Mouse (Mus musculus): ENCODE data around the gene Hist3h2ba.
A peak's percentile ranks its signal among the peaks of the same experiment; 100 is the strongest.

The Hist3h2ba gene

DNA sequence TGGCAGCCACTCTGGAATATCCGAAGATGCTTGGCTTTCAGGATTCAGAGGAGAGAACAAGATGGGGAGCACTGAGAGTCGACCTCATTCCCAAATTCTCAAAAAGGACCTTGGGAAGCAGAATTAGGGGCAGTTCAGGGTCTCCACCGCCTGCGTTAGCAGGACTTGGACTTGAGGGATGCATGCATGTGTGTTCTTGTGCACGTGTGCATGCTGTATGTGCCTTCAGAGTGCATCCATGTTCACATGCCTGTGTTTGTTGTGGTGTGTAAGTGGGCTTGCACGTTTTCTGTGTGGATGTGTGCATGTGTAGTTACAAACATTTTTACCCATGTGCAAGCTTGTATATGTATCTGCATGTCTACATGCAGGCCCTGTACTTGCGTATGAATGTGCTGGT, 15.5 kb downstream of the Hist3h2ba start:
- no peak for DNase-seq (ENCODE audit: low spot score in 2 of 2)

DNA sequence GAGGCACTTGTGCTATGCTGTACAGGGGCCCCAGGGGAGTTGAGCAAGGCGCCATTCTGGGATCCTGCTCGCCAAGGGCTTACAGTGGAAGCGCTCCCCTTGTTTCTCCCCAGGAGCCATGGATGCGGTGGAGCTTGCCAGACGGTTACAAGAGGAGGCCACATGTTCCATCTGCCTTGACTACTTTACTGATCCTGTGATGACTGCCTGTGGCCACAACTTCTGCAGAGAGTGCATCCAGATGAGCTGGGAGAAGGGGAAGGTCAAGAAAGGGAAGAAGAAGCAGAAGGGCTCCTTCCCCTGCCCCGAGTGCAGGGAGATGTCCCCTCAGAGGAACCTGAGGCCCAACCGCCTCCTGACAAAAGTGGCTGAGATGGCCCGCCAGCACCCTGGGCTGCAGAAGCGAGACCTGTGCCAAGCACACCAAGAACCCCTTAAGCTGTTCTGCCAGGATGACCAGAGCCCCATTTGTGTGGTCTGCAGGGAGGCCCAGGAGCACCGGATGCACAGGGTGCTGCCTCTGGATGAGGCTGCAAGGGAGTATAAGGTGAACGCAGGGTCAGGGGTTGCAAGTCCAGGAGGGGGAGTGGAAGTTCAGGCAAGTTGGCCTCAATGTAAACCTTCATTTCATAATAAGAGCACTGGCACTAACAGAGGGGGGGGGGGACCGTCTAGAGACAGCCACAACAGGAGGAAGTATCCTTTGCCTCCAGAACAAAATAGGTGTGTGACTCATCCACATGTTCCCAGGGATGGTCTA, 16.5 kb downstream of the Hist3h2ba start:
- no peak for DNase-seq (ENCODE audit: low spot score in 2 of 2)

- no peak for DNase-seq (ENCODE audit: low spot score in 2 of 2)
These were observed 18.6 kb downstream of the Hist3h2ba start for GRCm38 (mm10) chr11:58967346-58967745.

- DNase-seq (ENCODE audit: low spot score in 2 of 2), result no peak
These were observed 19.8 kb downstream of the Hist3h2ba start for GRCm38 (mm10) chr11:58968551-58968950.

GRCm38 (mm10) chr11:58969027-58969426, 20.3 kb downstream of the Hist3h2ba start:
- DNase-seq (ENCODE audit: low spot score in 2 of 2), result no peak

DNA sequence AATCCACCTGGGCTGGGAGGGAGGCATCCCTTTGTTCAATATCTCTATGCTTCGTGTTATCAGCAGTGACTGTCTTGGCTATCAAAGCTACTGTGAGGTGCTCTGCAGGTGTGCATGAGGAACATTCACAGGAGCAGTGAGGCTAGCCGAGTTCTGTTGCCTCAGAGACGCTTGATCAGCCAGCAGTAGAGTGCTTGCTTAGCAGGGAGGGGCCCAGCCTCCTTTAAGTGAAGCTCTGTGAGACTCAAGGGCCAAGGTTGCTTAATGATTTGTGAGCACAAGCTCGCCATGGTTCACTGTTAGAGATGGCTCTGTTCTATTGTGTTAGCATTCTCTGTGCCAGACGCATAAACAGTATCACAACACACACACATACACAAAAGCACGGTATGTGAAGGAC, 20.9 kb downstream of the Hist3h2ba start:
- DNase-seq (ENCODE audit: low spot score in 2 of 2), result no peak

DNA sequence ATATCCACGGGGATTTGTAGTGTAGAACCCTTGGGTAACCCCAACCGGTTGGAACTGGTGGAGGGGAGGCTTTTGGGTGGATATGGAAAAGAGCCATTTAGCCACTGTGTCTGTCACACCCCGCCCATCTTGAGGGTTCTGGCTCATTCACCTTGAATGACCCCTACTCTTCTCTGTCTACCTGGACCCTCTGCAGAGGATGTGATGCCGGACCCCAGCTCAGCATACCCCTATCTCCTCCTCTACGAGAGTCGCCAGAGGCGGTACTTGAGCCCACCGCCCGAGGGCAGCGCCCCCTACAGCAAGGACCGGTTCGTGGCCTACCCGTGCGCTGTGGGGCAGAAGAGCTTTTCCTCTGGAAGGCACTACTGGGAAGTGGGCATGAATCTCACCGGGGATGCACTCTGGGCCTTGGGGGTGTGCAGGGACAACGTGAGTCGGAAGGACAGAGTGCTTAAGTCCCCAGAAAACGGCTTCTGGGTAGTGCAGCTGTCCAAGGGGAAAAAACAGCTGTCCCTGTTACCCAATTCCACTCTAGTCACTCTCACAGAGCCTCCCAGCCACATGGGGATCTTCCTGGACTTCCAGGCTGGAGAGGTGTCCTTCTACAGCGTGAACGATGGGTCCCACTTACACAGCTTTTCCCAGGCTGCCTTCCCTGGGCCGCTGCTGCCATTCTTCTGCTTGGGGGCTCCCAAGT, 22.3 kb downstream of the Hist3h2ba start:
- no peak for DNase-seq (ENCODE audit: low spot score in 2 of 2)

DNA sequence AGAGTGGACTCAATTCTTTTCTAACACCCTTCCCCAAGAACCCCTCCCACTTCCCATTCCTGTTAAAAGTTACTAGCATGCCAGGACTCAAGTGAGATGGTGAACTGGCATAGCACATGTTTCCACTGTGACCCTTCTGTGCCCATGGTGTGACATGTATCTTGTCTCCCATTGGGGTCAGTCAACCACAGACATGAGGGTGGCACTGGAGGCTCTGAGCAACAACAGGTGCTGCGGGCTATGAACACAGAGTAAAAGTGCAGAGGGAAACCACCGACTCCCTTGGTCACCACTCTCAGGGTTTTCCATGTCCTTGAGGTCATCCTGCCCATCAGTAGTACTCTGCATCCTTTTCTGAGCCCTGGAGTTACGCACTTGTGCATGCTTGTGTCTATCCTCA, 23.1 kb downstream of the Hist3h2ba start:
- no peak for DNase-seq (ENCODE audit: low spot score in 2 of 2)

GRCm38 (mm10) chr11:58974414-58974813, 25.7 kb downstream of the Hist3h2ba start:
- no peak for DNase-seq (ENCODE audit: low spot score in 2 of 2)

GRCm38 (mm10) chr11:58977150-58977549, 28.4 kb downstream of the Hist3h2ba start:
- no peak for DNase-seq (ENCODE audit: low spot score in 2 of 2)

DNA sequence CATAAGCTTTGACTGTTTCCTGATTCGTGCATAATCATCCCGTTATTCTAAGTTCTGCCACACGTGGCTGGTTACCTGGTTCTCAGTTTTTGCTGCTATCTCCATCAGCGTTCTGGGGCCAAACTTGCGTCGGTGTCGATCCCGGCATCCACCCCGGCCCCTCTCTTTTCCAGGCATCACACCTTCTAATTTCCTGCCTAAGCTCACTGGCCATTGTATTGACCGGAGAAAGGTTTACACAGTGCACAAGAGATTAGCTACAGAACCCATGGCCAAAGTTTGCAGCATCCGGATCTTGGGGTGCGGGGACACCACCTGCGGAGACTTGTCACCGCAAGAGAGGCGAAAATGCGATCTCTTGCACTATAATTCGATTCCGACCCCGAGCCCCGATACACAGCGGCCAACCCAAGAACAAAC, 28.9 kb downstream of the Hist3h2ba start:
- no peak for DNase-seq (ENCODE audit: low spot score in 2 of 2)

DNA sequence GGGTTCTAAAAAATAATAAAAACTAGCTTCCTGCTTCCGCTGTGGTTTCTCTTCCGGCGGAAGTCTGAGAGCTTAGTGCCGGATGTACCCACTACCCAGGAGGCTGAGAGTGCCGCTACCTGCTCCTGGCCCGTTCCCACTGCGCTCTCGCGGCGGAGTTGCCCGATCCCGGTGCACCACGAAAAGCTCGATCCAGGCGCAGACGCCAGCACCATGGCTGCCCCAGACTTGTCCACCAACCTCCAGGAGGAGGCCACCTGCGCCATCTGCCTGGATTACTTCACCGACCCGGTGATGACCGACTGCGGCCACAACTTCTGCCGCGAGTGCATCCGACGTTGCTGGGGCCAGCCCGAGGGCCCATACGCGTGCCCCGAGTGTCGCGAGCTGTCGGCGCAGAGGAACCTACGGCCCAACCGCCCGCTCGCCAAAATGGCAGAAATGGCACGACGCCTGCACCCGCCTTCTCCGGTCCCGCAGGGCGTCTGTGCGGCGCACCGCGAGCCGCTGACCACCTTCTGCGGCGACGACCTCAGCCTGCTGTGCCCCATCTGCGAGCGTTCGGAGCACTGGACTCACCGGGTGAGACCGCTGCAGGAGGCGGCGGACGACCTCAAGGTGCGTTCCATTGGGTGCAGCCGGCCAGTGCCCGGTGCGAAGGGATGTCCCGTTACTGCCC, 29.4 kb downstream of the Hist3h2ba start, which contains the start of gene Trim11:
TSS of gene Trim11 (plus strand) at position 67 of the 679 bp plus-strand sequence.
- no peak for DNase-seq (ENCODE audit: low spot score in 2 of 2)

DNA sequence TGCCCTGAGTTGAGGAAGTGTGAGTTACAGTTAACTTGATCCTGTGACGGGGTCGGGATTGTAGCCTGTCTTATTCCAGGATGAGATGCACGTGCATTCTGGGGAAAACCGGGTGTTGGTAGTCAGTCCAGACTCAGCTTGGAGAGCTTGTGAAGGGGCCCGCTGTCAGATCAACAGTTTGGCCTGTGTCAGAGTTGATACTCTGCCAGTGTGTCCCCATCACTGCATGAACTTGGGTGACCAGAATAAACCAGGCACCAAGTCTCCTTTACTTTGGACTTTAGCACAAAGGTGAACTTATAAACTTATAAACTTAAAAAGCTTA, 29.9 kb downstream of the Hist3h2ba start:
- no peak for DNase-seq (ENCODE audit: low spot score in 2 of 2)

- DNase-seq (ENCODE audit: low spot score in 2 of 2), result no peak
These were observed 30.5 kb downstream of the Hist3h2ba start for GRCm38 (mm10) chr11:58979183-58979582.

GRCm38 (mm10) chr11:58979661-58980060, 30.9 kb downstream of the Hist3h2ba start:
- no peak for DNase-seq (ENCODE audit: low spot score in 2 of 2)

GRCm38 (mm10) chr11:58980381-58980990, 31.8 kb downstream of the Hist3h2ba start:
- DNase-seq (ENCODE audit: low spot score in 2 of 2), result no peak

DNA sequence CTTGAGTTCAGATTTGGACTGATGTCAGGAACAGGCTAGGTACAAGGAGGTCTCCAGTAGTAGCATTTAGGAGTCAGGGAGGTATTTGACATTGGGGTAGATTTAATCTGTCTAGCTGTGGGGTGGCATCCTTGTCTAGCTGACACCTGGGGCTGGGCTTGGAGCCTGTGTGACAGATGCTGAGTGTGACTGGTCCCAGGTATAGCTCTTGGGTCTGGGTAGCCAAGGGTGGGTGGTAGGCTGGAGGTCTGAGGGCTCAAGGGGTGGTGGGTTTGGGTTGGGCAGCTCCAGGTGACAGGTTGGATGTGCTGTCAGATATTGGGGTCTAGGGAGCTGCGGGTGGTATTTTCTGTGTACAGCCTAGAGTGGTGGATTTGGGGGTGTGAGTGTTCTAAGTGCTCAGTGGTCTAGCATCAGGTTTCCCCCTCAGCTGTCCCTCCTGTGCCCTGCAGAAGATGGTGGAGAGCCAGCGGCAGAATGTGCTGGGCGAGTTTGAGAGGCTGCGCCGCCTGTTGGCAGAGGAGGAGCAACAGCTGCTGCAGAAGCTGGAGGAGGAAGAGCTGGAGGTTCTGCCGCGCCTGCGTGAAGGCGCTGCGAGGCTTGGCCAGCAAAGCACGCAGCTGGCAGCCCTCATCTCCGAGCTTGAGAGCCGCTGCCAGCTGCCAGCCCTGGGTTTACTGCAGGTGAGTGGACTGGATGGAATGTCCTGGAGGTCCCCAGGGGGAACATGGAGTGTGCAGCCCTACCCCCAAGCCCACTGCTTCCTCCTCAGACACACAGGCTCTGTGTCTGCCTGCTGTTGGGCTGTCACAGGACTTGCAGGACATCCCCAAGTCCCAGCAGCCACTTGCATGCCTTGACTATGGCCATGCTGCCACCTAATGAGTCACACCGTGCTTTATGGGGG, 33.1 kb downstream of the Hist3h2ba start:
- peak; percentile 64 to 77 for DNase-seq (ENCODE audit: low spot score in 2 of 2)

DNA sequence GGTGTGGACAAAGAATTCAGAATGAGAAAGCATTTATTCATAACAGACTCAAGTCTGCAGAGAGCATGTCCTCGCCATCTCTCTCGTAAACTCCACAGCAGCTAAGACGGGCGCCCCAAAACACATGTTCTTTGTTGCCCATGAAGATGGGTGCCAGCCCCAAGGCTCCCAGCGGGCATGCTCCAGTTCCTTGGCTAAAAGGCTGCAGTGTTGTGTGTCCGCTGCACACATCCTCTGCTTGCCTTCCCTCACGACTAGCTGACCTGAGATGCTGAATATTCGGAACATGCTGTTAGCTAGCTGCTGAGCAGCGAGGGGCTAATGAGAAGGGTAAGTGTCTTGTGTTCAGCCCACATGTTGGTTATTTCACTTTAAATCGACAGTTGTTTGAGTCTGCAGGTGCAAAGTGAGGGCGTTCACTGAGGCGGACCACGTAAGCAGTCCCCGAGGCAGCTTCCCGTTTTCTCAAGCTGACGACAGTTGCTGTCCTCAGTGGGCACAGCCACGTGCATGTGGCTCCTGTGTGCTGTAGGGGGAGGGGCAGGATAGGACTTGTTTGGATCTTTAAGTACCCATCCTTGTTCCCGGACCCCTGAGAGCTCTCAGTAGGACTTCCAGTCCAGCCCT, 33.9 kb downstream of the Hist3h2ba start:
- DNase-seq (ENCODE audit: low spot score in 2 of 2), result no peak

DNA sequence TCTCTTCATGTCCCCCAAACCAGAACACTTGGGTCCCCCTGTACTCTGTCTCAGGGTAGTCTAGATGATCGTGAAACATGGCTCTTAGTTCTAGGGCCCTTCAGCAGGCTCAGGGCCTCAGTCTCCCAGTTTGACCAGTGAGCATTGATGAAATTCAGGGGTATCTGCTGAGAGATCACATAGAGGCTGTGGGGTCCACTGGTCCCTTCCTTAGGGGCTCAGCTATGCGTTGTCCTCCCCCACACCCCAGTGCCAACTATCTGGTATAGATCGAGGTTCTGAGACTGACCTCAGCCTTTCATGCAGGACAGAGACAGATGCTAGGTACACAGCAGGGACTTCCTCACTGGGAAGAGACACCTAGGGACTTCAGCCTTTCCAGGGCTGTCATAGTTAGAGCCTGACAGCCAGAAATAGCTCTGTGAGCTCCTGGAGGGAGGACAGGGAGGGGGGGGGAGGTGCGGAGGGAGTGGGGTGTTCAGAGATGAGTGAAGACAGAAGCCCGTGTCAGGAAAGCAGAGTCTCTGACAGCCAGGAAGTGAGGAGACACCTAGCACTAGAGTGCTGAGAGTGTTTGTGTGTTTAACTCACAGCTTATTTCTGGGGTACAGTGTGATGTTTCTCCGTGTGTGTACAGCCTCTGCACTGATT, 35.1 kb downstream of the Hist3h2ba start:
- no peak for DNase-seq (ENCODE audit: low spot score in 2 of 2)

DNA sequence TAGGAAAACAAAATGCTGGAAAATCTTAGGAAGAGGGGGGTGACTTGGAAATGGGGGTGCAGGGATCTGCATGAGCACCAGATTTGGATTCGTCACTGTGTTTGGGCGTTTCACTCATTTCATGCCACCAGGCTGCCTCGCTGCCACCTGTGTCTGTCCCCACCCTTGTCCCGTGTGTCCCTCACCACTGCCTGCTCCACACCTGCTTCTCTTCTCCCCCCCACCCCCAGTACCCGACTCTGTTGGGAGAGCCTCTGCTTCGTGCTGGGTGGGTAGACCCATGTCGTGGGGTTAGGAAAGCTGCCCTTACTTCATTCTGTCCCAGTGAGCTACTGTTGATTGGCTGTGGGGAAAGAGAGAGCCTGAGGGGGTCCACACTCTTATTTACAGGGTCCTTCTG, 35.9 kb downstream of the Hist3h2ba start:
- no peak for DNase-seq (ENCODE audit: low spot score in 2 of 2)
